Mouse (Mus musculus): ENCODE data around the gene Hilpda.
A peak's percentile ranks its signal among the peaks of the same experiment; 100 is the strongest.

The Hilpda gene

GRCm38 (mm10) chr6:29278513-29279267, 6.4 kb downstream of the Hilpda start:
- peak; percentile 20 to 25 for DNase-seq

DNA sequence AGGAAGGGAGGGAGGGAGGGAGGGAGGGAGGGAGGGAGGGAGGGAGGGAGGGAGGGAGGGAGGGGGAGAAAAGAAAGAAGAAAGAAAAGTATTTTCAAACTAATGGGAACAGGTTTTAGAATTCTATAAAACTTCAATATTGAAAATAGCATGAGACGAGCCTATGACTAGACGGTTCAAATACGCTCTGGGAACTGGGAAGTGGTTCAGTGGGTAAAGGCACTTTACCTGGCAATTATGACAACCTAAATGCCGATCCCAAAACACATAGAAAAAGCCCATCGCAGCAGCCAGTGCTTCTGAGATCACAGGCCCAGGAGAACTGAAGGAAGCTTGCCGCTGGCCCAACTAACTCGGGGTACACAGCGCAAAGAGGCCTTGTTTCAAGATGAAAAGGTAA, 7.0 kb downstream of the Hilpda start, which contains the start of gene Fam71f2:
TSS of gene Fam71f2 (plus strand) at position 301 of the 400 bp plus-strand sequence.
- no peak for DNase-seq

DNA sequence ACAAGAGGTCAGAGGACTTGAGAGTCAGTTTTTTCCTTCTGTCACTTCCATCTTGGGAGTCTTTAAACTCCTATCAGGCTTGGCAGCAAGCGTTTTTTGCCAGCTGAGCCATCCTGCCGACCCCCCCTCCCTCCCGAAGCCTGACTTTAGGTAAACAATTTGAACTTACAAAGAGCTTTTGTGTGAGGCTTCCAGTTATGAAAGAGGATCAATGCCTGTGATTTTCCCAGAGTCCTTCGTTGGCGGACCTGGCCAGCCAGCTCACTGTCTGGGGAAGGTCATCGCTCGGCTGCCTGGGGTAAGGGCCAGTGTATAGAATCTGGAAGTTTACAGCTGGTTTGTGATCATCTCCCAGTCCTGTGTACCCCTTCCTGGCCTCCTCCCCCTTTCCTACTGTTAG, 8.4 kb downstream of the Hilpda start:
- no peak for DNase-seq

GRCm38 (mm10) chr6:29286870-29287269, 14.6 kb downstream of the Hilpda start:
- no peak for DNase-seq

DNA sequence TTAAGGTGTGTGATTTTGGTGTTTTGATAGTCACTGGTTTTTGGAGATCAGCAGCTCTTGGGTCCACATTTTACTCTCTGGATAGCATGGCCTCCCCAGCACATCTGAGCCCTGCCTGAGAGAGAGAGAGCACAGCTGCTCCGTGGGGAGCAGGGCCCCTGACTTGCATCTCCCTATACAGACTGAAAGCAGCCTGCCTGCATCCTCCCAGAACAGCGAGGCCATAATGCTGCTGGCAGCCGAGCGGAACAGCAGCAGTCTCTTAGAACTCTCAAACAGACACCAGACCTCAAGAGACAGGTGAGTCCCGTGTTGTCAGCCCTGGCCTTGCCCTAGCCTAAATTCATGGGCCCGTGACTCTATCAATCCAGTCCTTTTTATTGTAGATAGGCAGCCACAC, 15.2 kb downstream of the Hilpda start:
- no peak for DNase-seq

DNA sequence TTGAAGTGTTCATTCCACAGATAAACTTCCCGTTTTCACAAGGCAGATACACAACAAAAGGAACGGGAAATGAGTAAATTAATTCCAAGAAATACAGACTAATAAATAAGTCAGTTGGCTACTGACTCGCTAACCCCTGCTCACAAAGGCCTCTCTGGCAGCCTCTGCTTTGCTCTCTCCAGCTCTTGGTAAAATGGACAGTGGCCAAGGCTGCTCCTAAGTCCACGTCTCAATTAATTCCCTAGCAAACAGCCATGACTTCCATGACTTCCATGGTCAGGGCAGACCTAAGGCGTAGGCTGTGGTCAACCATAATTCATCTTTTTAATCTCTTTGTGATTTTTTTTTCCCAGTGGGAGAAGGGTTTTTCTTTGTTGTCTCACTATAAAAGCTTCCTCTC, 15.7 kb downstream of the Hilpda start:
- DNase-seq: no peak

DNA sequence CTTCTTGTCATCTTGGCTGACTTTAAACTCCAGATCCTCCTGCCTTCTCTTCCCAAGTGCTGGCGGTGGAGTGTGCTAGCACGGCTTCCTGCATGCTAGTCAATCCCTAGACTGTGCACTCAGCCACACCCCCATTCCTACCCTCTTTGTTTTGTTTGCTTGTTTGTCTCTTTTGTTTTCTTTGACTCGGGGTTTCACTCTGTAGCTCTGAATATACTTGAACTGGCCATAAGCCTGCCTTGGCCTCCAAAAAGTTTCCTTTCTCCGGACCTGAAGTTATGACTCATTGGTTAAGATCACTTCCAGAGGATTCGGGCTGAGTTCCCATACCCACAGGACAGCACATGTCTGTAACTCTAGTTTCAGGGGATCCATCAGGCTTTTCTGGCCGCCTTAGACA, 16.4 kb downstream of the Hilpda start:
- DNase-seq: no peak

DNA sequence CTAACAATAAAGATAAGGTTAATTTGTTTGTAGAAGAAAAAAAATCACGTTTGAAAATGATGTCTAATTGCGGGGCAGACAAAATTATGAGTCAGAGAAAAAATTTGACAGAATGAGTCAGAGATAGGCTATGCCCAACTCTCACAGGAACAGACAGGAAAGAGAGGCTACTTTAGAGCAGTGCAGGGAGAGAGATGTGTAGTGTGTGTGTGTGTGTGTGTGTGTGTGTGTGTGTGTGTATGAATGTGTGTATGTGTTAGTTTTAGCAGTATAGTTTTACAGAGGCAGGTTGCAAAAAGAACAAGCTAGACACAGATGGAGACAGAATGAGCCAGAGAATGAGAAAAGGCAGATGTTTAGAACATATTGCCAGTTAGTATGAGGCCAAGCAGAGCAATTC, 26.8 kb downstream of the Hilpda start:
- no peak for DNase-seq

DNA sequence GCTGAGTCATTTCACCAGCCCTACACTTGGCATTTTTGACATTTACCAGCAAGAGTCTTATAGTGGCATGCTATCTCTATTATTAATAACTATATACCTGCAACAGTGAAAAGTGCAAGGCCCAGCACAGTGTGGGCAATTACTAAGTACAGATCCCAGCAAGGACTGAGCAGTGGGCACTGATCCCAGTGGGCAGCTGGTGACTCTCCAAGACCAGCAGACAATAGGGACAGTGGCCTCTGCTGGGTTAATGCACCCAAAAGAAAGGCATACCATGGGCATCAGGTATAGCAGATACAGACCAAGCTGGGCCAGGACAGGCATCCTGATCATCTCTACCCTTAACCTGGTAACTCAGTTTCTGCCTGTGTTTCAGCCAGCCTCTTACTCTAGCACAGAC, 31.0 kb downstream of the Hilpda start:
- DNase-seq: no peak

GRCm38 (mm10) chr6:29303726-29304125, 31.4 kb downstream of the Hilpda start:
- no peak for DNase-seq

DNA sequence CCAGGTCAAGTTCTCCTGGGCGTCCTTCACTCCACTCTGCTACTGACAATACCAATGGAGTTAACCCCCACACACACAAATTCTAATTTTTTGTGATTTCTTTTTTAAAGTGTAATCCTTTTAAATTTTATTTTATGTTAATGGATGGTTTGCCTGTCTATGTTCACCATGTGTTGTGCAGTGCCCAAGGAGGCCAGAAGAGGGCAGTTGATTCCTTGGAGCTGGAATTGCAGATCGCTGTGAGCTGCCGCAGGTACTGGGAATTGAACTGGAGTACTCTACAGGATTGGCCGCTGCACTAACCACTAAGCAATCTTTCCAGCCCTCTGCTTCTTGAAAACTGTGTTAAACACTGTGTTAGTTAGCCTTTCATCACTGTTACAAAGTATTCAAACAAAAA, 33.2 kb downstream of the Hilpda start:
- no peak for DNase-seq

GRCm38 (mm10) chr6:29308846-29309605, 36.7 kb downstream of the Hilpda start:
- no peak for DNase-seq

- no peak for DNase-seq
Observed at GRCm38 (mm10) chr6:29313690-29314202, 41.5 kb downstream of the Hilpda start.

DNA sequence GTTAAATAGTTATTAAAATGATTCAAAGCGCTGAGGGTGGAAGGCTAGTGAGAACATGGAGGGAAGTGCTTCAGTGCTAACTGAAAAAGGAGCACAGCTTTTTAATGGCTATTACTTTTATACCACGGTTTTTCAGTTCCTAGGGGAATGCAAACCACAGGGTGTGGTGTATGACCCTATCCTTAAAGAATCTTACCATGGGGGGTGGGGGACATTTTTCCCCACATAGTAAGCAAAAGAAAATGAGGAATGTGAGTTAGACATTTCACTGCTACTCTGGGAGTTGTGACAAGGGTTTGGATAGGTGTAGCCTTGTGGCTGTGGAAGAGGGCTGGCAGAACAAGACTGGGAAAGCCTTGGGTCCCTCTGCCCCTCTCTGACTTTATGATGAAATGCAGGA, 45.0 kb downstream of the Hilpda start:
- DNase-seq: no peak

DNA sequence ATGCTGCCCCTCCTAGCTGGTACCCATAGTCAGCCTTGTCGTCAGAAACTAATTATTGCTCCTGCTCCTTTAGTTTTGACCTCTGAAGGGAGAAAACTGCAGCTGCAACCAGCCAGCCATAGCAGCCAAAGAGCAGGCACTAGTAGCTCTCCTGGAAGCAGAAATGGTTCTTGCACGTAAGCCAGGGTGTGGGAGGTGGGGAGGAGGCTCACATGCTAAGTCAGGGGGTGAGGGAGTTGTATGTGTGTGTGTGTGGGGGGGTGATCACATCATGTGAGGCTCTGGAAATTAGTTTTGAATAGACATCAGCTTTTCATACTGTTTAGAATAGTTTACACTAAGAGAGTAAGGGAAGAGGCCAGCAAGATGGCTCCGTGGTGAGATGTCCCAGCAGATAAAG, 45.7 kb downstream of the Hilpda start:
- DNase-seq: no peak

DNA sequence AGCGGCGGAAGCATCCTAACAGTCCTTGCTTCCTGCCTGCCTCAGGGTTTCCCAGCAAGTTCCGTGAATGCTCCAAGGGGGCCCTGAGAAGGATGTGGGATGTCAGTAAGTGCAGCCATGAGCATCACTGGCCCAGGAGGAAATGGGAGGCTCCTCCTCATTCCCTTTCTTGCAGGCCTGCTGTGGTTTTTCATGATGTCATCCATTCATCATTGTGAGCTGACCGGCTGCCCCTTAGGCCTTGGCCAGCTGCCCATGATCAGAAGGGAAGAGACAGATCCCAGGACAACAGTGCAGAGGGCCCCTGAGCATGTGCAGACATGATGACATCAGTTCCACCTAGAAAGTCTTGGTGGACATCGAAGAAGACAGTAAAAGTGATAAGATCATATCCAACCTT, 46.6 kb downstream of the Hilpda start, which contains the start of gene Fam71f1:
TSS of gene Fam71f1 (plus strand) at position 262 of the 400 bp plus-strand sequence.
- no peak for DNase-seq

DNA sequence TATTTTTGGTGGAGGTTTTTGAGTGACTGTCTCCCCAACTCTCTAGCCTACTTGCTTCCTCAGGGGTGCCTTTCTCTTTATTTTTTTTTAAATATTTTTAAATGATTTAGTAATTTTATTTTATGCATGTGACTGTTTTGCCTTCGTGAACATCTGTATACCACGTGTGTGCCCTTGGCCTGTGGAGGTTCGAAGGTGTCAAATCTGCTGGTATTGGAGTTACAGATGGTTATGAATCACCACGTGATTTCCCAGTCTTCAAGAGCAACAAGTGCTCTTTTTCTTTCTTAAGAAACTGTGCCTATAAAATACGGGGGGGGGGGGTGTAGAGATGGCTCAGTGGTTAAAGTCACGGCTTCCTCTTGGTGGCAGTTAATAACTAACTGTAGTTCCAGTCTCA, 49.3 kb downstream of the Hilpda start:
- DNase-seq: no peak

- DNase-seq: no peak
Observed at GRCm38 (mm10) chr6:29322147-29322546, 49.9 kb downstream of the Hilpda start.

- no peak for DNase-seq
Observed at GRCm38 (mm10) chr6:29322735-29323134, 50.4 kb downstream of the Hilpda start.
